Mouse (Mus musculus) kidney, postnatal 0 days (tissue): ENCODE data around the gene Atp6ap1. TPM values are rescaled to one million over a fixed set of nuclear protein-coding genes. Genes with fewer than 3 reads are reported as not detected.

Source experiments
- ATAC-seq: fragments of 200-750 bp; cut with Nextera tagmentation; replicated peaks from 2 replicates; pipeline ENCODE4 v1.8.0; 2017; ENCODE audit warnings: low read depth, moderate number of reproducible peaks, moderate TSS enrichment, moderate library complexity; ENCODE audit not compliant: low FRiP score
- DNase-seq: peaks from one replicate; pipeline ENCODE4 v3.0.0-alpha.2; 2016; ENCODE audit warnings: low spot score
- H3K27ac ChIP-seq: fragments of 300-500 bp; sonication (generic); 2 replicates; pipeline ENCODE4 v1.5.1; 2014; ENCODE audit warnings: mild to moderate bottlenecking
- H3K27me3 ChIP-seq: fragments of 300-500 bp; sonication (generic); 2 replicates; pipeline ENCODE4 v1.6.1; 2014; ENCODE audit warnings: low read length, mixed read lengths; ENCODE audit not compliant: insufficient read depth
- H3K36me3 ChIP-seq: fragments of 300-500 bp; sonication (generic); 2 replicates; pipeline ENCODE4 v1.6.1; 2014; ENCODE audit warnings: low read length, mixed read lengths; ENCODE audit not compliant: insufficient read depth
- H3K4me1 ChIP-seq: fragments of 300-500 bp; sonication (generic); replicated peaks from 2 replicates; pipeline ENCODE4 v1.6.1; 2014; ENCODE audit warnings: antibody characterized with exemption, low read length, mixed read lengths; ENCODE audit not compliant: insufficient read depth
- H3K4me2 ChIP-seq: fragments of 300-500 bp; sonication (generic); 2 replicates; pipeline ENCODE4 v1.6.1; 2014; ENCODE audit warnings: mild to moderate bottlenecking, low read length, moderate library complexity, mixed read lengths
- H3K4me3 ChIP-seq: fragments of 300-500 bp; sonication (generic); replicated peaks from 2 replicates; pipeline ENCODE4 v1.5.1; 2014; ENCODE audit warnings: low read depth, low read length
- H3K9ac ChIP-seq: fragments of 300-500 bp; sonication (generic); 2 replicates; pipeline ENCODE4 v1.6.1; 2014; ENCODE audit warnings: low read depth, low read length
- H3K9me3 ChIP-seq: fragments of 300-500 bp; sonication (generic); replicated peaks from 2 replicates; pipeline ENCODE4 v1.6.1; 2016; ENCODE audit warnings: low read length, inconsistent platforms, mixed read lengths
- CTCF ChIP-seq: IDR thresholded peaks from 2 replicates; pipeline ENCODE4 v1.5.1; 2016; ENCODE audit warnings: antibody characterized with exemption, low read depth, mild to moderate bottlenecking, moderate library complexity
- WGBS: fragments of 180-500 bp; shearing (Covaris S2); extraction: QIAGEN DNeasy Blood & Tissue Kit; methylation state at CpG from one replicate; pipeline ENCODE4 v1.1.7; 2014; 5-methylcytosine and 5-hydroxymethylcytosine counted together
- polyA plus RNA-seq: library from polyadenylated mRNA; unstranded; fragments of >200 nt; fragmentation: Nextera tagmentation; extraction: Ambion mirVana; gene quantifications from 2 replicates; pipeline ENCODE4 v1.2.1, GENCODE M21; 2015

Atp6ap1 gene
- 150 and 169 TPM in 2 replicates for polyA plus RNA-seq

DNA sequence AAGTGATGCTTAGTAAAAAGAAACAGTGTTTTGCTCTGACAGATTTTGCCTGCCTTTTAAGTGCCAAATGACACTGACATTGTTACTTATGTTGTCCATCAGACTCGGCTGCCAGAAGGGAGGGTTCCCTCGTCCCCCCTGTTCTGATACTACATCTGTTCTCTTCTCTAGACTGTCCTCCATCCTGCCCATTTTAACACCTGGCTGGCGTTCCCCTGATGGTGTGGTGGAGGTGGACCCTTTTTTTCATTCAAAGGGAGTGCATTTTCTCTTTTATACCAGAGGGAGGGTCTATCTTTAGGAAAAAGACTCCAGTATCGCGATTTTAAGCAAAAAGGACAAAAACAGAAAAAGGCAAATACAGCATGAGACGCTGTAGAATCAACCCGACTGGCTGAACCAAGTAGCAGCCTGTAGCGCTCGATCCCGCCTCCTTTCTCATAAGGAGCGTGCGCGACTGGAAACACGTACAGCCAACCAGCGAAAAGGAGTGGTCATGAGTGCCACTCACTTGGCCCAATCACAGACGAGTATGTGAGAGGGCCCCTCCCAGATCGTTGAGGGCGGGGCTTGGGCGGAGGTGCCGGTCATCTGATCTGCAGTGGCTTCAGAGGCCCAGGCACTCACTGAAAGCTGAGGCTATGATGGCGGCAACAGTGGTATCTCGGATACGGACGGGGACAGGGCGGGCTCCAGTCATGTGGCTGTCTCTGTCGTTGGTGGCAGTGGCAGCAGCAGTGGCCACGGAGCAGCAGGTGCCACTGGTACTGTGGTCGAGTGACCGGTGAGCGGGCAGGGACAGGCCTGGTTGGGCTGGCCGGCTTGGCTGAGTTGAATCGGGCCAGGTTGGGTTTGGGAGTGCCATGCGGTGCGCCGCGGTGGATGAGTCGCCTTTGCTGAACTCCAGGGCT, at the start of gene Atp6ap1:
TSS of gene Atp6ap1 (plus strand) at position 560 of the 911 bp plus-strand sequence.
- Histone ChIP-seq H3K9me3 (no peaks in the 10 kb centered on the region), H3K4me3 (peak within 1 kb of the TSS; percentile 55), H3K4me1 (no peaks in the 10 kb centered on the region), H3K27ac (peak within 1 kb of the TSS; percentile 70), H3K4me2 (peak within 1 kb of the TSS; percentile 62), H3K9ac (peak within 1 kb of the TSS; percentile 67), H3K36me3 (peaks cover 8% of the 10 kb centered on the region; the same call in 1 of the 2 replicates), H3K27me3 (no peaks in the 10 kb centered on the region)
- DNase-seq (peak; percentile 94), ATAC-seq (peak; percentile 99)
- WGBS = 24% methylated on average over 37 of the region's 37 CpGs
- no peak for TF ChIP-seq CTCF

DNA sequence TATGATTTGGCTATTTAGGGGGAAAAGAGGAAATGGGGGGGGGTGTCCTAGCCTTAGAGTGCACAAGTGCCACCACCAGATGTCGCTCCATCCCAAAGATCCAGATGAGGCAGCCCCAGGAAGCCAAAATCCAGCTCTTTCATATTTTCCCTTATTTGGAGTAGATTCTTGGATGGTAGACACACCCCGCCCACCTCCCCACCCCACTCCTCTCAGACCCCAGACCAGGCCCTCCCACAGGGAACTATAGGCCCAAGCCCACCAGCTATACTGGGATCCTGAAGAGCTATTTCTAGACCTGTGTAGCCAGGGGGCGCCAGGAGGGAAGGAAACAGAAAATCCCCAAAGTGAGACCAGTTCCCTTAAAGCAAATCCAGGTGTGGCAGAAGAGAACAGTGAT, 48.2 kb upstream of the Atp6ap1 start:
- no peak overlapping the region for H3K9ac ChIP-seq
- no peaks in the 10 kb centered on the region for H3K27me3 ChIP-seq
- WGBS = 27% methylated on average over 3 of the region's 3 CpGs
- no peaks in the 10 kb centered on the region for H3K9me3 ChIP-seq
- H3K4me3 ChIP-seq = peak overlapping the region; percentile 40
- peak; percentile 79 for DNase-seq
- H3K27ac ChIP-seq = no peak overlapping the region
- peak overlapping the region; percentile 63 for H3K4me2 ChIP-seq
- H3K36me3 ChIP-seq = no peaks in the 10 kb centered on the region
- TF ChIP-seq CTCF = peak; percentile 75
- ATAC-seq = 0 out of 2 replicates have a peak, but pooled peaks have one; percentile 6
- no peaks in the 10 kb centered on the region for H3K4me1 ChIP-seq

DNA sequence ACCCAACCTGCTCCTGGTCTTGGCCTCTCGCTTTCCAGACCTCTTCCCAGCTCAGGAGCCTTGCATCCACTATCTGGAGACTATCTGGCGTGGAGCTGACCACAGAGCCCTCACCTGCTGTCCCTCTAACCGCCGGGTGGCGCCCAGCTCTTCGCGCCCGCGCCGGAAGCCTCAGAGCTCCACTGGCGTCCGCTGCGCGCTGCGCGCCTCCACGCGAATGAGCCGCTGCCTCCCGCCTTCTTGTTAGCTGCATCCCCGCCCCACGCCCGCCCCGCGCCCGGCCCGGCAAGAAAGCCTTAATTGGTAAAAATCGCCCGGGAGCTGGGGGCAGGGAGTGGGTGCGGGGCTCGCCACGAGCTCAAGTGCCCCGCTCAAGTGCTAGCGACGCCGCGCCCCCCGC, 47.3 kb upstream of the Atp6ap1 start, which contains the start of gene Flna:
TSS of gene Flna (minus strand) at position 206 of the 400 bp plus-strand sequence.
- peak; percentile 43; the same call in 1 of the 2 replicates for TF ChIP-seq CTCF
- DNase-seq (peak; percentile 66), ATAC-seq (no peak)
- H3K27me3 ChIP-seq = no peaks in the 10 kb centered on the region
- no peaks in the 10 kb centered on the region for H3K9me3 ChIP-seq
- peak within 1 kb of the TSS; percentile 40 for H3K4me3 ChIP-seq
- H3K27ac ChIP-seq = peak within 1 kb of the TSS; percentile 48; the same call in 1 of the 2 replicates
- H3K4me2 ChIP-seq = peak within 1 kb of the TSS; percentile 63
- H3K9ac ChIP-seq = peak within 1 kb of the TSS; percentile 55; the same call in 1 of the 2 replicates
- no peaks in the 10 kb centered on the region for H3K36me3 ChIP-seq
- no peaks in the 10 kb centered on the region for H3K4me1 ChIP-seq
- 36% methylated on average over 38 of the region's 38 CpGs for WGBS

DNA sequence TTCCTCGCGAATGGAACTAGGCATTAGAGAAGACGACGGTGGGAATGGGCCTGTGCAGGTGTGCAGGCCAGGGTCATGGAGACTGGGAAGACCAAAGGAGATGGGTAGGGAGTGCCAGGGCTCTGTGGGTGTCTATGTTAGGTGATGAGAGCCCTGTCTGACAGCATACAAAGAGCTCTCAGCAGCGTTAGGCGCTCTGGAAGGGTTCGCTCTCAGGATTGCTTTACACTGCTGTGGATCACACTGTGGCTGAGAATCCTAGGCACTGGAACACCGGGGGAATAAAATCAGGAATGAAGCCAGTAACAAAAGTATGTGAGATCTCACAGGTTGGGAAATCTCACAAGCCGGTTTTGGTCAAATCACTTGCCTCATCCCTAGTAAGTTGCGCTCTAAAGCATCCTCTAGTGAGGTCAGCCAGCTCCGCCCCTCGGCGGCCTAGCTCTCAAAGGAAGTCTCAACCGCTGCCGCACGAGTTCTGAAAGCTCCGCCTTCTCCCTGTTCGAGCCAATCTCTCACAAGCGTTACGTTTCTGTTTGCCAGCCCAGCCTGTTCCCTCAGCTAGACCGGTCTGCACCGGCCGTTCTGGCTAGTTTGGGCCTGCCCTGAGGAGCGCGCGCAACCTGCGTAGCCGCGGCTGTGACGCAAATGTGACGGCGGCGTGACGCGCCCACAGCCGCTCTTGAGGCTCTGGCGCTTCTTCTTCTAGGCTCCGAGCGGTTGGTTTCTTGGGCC, 42.6 kb upstream of the Atp6ap1 start, which contains the start of gene Emd:
TSS of gene Emd (plus strand) at position 535 of the 735 bp plus-strand sequence.
- Histone ChIP-seq H3K36me3 (no peaks in the 10 kb centered on the region), H3K9ac (peak within 1 kb of the TSS; percentile 71), H3K27me3 (no peaks in the 10 kb centered on the region), H3K4me2 (peak within 1 kb of the TSS; percentile 74), H3K4me1 (peaks cover 3% of the 10 kb centered on the region; the same call in 1 of the 2 replicates), H3K27ac (peak within 1 kb of the TSS; percentile 86), H3K9me3 (no peaks in the 10 kb centered on the region), H3K4me3 (peak within 1 kb of the TSS; percentile 50)
- WGBS = 38% methylated on average over 39 of the region's 39 CpGs
- DNase-seq = peak; percentile 97
- ATAC-seq = peak; percentile 99
- TF ChIP-seq CTCF = no peak

DNA sequence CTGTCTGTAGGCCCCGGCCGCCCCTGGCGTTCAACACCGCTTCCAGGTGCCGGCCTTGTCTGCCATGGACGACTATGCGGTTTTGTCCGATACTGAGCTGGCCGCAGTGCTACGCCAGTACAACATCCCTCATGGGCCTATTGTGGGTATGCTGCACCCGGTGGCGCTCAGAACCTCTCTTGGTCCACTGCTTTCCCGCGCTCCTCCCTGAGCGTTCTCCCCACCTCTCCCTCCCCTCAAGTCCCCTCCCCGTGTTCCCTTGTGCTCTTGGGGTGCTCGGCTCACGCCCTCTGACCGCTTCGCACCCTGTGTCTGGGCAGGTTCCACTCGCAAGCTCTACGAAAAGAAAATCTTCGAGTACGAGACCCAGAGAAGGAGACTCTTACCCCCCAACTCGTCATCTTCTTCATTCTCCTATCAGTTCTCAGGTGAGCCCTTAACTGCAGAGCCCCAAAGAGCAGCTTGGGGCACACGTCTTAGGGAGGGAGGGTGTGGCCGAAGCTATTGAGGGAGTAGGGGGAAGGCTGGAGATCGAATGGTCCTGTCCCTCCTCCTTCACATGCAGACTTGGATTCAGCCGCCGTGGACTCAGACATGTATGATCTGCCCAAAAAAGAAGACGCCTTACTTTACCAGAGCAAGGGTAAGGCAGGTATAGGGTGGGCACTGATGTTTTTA, 41.9 kb upstream of the Atp6ap1 start:
- H3K27me3 ChIP-seq = no peaks in the 10 kb centered on the region
- ATAC-seq = peak; percentile 75
- no peak for DNase-seq
- H3K4me3 ChIP-seq = peak overlapping the region; percentile 50
- H3K4me2 ChIP-seq = peak overlapping the region; percentile 74
- H3K9ac ChIP-seq = peak overlapping the region; percentile 71
- H3K27ac ChIP-seq = peak overlapping the region; percentile 86
- H3K4me1 ChIP-seq = peaks cover 3% of the 10 kb centered on the region; the same call in 1 of the 2 replicates
- 23% methylated on average over 31 of the region's 31 CpGs for WGBS
- no peaks in the 10 kb centered on the region for H3K9me3 ChIP-seq
- no peak for TF ChIP-seq CTCF
- H3K36me3 ChIP-seq = no peaks in the 10 kb centered on the region
